Mouse (Mus musculus) megakaryocyte, embryonic 14.5 days (primary cell): ENCODE results near the gene Anapc4.

Experiments
- FLI1 ChIP-seq: IDR thresholded peaks from 2 replicates; pipeline ENCODE4 v1.6.1; 2012; ENCODE audit warnings: low read length, inconsistent platforms, mixed read lengths
- GATA1 ChIP-seq: IDR thresholded peaks from 3 replicates; pipeline ENCODE4 v1.6.1; 2012; ENCODE audit warnings: mixed read lengths, low read length, inconsistent platforms, borderline replicate concordance

DNA sequence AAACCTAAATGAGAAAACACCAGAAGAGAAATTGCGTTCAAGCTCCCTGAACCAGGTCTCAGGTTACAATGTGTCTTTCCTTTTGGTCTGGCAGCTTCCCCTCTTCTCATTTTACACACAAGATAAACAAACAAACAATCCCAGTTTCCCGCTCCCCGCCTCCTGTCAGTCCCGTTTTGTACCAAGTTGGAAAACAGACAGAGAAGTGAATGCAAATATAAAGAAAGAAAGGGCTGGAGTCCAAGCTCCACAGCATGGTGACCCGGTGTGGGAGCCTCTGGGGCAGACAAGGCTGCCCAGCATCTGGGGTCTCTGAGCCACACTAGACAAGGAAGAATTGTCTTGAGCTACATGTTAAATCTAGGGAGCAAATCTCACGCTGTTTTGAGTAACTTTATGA is 70.9 kb downstream of the Anapc4 start:
- TF ChIP-seq GATA1 (no peak), FLI1 (no peak)
